Mouse (Mus musculus) Muller cell, postnatal 12 days (primary cell): ENCODE results near the gene Sufu.
A peak's percentile ranks its signal among the peaks of the same experiment; 100 is the strongest.

Source experiments
- DNase-seq: peaks from one replicate; pipeline ENCODE4 v3.0.0-alpha.2; 2015; ENCODE audit errors: inconsistent ontology term

Gene Sufu

GRCm38 (mm10) chr19:46392018-46392417 lies 4.7 kb upstream of the Sufu start:
- peak; percentile 46 for DNase-seq

DNA sequence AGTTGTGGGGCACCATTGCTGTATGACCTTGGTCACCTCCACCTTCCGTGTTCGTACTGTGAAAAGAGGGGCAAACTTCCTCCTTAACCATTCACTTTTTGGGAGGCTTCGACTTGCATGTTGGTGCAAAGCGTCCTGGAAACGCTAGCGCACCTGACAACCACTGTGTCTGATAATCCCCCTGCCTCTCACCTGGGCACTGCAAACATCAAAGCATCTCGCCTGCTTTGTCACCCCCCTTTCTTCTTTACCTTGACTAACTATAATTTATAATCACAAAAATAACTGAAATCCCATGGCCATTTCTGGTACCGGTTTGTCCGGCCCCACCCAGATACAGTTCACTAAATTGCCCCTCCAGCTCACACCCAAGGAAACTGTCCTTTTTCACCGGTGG lies 2.0 kb upstream of the Sufu start:
- no peak for DNase-seq

DNA sequence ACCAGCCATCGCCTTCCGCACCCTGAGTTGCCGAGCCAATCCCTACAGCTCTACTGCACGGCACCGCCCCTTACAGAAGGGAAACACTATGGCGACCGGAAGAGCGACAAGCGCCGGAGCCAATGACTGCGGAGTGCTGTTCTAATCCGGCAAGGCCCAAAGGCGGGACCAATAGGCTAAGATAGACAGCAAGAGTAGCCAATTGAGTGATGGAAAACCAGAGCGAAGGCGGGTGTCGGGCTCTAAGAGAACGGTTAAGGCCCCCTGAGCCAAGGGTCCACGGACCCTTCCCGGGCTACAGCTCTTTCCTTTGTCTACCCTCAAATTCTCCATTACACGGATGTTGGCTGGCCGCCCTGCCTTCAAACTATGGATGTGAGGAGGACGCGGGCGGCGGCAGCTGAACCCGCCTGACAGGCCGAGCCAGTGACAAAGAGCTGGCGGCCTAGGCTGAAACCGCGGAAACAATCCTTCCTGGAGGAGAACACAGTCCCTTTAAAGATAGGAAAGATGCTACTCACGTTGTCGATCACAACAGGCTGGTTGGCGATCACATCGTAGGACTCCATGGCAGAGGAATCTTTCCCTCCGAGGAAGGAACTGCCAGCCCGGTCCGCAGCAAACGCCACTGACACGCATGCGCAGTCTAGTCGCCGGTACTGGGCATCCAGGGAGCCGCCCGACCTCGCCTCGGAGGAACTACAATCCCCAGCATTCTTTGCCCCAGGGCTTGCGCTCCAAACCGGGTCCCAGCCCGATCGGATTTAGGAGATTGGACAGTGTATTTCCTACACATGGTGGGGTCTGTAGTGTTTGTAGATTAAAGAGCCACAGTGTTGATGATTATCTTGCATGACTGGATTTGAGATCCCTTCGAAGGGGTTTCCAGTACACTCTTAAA lies 1.3 kb upstream of the Sufu start, which contains the start of gene Actr1a:
TSS of gene Actr1a (minus strand) at position 640 of the 901 bp plus-strand sequence.
- DNase-seq, result peak; percentile 98

DNA sequence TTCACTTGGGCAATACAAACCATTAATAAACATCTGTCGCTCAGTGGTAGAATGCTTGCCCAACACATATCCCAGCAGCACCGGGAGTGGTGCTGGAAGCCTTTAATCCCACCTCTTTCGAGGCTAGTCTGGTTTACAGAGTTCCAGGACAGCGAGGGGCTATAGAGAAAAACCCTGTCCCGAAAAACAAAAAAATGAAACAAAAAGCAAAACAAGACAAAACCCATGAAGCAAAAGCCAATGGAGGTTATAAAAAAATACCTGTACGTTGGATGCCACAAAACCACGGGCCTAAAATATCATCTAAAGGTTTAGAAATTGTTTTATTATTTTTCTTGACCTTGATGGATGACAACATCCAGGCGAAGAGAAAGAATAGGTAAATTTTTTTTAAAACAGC lies 587 bp upstream of the Sufu start:
- DNase-seq, result peak; percentile 46

DNA sequence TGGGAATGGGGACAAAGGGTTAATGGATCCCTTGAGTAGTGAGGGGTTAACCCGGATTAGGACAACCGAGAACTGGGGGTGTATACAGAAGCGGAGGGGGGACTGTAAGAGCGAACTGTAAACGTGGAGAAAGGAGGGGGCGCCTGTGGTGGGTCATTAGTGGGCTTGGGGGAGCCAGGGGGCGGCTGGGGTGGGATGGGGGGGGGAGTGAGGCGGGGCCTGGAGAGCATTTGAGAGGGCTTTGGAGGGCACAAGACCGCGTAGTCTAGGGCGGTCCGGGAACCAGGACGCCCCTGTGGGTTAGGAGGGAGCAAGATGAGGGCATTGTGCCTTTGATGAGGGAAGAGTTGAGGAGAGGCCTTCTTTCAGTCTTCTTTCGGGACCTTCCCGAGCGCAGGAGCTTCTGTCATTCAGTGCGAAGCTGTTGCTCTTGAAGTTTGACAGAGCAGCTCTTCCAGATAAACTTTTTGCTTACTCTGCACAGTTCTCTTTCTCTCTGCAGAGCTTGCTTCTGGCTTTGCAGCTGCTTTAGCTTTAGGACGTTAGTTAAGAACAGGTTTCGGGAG lies 823 bp downstream of the Sufu start:
- peak; percentile 35 for DNase-seq

GRCm38 (mm10) chr19:46398401-46398800 lies 1.7 kb downstream of the Sufu start:
- no peak for DNase-seq

GRCm38 (mm10) chr19:46399372-46399771 lies 2.7 kb downstream of the Sufu start:
- DNase-seq, result no peak

DNA sequence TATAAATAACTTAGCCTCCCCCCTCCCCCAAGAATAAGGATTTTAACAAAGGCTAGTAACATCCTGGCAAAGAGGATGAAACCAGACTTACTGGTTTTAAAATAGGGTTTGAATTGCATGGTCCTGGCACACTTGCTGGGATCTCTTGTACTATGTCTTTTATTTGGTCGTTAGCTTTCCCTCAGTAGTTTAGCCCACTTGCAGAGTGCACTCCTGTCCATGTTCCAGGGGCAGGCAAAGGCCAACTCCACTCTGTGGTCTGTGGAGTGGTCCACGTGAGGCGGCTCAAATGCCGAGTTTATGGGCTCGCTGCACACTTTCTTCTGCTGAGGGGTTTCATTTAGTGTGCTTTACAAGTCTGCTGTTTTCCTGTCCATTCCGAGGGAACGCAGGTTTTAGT lies 3.2 kb downstream of the Sufu start:
- DNase-seq, result no peak

GRCm38 (mm10) chr19:46400558-46400957 lies 3.9 kb downstream of the Sufu start:
- DNase-seq, result no peak

GRCm38 (mm10) chr19:46404030-46404429 lies 7.3 kb downstream of the Sufu start:
- DNase-seq, result no peak

DNA sequence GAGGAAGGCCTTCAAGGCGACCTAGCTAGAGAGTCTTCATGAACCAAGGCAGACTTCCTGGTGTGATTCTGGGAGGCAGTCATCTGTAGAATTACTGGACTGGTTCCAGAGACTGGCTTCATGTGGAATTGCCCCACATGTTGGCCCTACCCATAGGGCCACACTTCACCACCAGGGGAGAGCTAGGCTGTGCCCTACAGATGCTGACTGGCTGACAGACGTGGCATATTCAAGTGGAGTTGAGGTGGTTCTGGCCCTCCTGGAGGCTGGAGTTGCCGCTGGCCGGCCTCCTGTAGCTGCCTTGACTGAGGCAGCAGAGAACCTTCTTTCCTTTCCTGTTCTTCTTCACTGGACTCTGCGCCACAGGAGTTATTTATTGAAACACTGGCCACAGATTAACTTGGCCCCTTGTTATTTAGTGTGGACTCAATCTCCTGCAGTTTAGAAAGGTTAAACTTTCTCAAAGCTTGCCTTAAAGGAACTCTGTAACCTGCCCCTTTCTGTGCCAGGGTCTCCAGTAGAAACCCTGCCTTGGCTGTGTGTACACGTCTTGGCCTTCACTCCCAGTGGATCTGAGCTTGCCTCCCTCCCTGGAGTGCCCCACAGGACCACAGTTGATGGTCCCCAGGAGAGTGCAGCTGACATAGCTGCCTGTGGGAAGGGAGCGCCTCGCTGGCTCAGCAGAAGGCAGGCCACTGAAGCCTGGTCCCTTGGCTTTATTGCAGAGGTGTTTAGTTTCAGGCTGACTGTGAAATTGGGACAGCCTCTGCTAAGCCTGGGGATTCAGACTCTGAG lies 10.1 kb downstream of the Sufu start:
- no peak for DNase-seq

- DNase-seq, result no peak
Measured at GRCm38 (mm10) chr19:46409506-46409905, 12.8 kb downstream of the Sufu start.

- peak; percentile 37 for DNase-seq
Measured at GRCm38 (mm10) chr19:46412056-46412805, 15.5 kb downstream of the Sufu start.

- DNase-seq, result no peak
Measured at GRCm38 (mm10) chr19:46413969-46414368, 17.3 kb downstream of the Sufu start.

DNA sequence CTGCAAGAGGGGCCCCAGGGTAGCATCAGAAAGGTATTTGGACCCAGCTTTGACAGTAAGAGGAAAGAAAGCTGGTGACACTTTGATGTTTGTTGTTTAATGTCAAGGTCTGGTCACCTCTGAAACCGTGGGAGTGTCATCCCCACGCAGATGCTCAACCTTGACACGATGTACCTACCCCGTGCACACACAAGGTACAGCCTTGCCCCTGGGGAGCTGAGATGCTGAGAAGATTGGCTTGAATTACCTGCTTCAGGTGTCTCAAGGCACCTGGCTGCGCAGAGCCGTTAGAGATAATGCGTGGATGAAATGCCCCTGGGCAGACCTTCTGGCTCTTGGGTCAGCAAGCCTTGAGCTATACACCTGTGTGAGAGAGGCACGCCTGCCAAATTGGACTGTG lies 17.8 kb downstream of the Sufu start:
- no peak for DNase-seq

DNA sequence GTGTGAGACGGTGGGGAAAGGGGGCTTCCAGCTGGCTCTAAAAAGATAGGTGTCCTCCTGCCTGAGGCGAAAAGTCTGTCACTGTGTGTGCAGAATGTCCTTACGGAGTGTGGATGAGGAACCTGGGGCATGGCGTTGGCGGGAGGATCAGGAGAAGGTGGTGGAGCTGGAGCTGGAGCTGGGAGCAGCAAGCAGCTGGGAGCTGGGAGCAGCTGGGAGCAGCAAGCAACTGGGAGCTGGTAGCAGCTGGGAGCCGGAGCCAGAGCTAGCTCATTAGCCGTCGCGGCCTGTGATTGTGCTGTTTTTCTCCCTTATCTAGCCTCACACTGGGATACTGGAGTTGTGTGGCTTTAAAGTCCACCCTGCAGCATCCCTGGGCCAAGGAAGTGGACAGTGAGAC lies 19.6 kb downstream of the Sufu start:
- no peak for DNase-seq

DNA sequence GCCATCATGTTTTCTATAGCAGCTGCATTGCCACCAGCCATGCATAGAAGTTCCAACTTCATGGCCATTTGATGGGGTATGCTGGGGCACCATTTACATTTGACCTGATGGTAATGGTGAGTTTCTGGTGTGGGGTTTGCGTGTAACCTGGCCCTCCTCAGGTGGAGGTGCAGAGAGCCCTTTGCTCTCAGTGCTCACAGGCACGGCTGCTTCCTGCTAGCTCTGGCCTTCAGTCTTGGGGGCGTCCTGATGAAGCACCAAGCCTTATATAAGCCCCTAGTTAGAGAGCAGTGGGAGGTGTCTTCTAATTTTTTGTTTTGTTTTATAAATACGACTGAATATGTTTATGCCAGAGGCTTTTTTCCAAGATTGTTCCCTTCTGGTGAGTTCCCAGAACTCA lies 21.4 kb downstream of the Sufu start:
- DNase-seq, result no peak

DNA sequence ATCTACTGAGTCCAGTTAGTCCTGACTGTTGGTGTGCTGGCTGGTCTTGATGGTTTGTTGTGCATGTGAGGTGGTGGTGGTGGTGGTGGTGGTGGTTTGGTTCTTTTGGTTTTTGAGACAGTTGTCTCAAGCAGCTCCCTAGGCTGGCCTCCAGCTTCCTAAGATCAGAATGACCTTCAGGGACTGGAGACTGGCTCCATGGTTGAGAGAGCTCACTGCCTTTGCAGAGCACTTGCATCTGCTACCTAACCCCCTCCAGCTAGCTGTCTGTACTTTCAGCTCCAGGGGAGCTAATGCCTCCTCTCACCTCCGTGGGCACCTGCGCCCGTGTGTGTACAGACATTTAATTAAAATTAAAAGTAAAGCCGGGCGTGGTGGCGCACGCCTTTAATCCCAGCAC lies 23.7 kb downstream of the Sufu start:
- DNase-seq, result no peak

DNA sequence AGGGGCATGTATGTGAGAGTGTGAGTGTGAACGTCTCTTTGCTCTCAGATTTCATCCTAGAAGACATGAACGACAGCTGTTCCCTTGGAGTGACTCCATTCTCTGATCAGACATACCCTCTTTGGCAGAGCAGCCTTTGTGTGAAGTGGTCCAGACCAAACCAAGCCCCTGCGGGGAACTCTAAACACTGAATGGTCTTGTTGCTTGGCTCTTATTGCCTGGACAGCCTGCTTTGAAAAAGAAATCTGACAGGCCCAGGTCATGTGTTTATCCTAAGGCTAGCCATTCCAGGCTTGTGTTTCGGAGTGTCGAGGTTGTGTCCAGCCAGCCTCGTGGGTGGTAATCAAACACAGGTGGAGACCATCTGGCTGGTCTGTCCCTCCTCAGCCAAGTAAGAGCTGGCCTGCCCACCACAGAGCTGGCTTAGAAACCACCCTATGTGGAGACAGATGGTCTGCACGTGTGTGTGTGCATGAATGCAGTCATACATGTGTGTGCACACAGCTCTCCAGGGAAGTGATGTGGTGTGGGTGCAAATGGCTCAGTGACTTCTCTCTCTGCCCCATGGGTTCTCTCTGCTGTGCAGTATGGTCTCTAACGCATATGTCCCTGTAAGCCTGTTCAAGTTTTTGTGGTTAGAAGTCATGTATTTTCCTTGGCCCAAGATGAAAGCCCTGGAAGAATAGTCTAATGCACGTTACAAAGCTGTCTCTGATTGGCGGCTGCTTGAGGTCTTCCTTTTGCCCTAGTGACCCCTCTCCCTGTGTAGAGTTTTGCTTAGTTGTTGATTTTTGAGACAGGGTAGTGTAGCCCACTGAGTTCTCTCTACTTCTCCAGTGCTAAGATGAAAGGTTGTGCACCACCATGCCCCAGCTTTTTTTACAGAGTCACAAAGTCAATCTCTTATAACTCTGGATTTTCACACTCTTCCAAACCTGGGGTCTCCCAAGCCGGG lies 26.0 kb downstream of the Sufu start:
- peak; percentile 31 for DNase-seq

GRCm38 (mm10) chr19:46425266-46425665 lies 28.6 kb downstream of the Sufu start:
- DNase-seq, result no peak

DNA sequence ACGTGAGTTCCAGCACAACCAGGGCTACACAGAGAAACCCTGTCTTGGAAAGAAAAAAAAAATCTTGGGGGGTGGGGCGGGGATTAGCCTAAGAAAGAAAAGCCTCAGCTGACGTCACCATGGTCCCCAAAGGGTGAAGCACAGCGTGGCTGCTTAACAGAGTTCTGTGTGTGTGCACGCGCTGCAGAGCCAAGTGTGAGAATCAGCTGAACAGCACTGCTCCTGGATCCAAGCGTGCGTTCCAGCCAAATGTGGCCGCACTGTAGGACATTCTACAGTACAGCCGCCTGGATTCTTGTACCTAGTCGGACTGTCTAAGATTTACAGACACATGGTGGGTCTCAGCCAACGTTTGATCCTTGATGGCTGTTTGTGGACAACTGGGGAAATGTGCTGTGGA lies 29.8 kb downstream of the Sufu start:
- DNase-seq, result no peak
